Mouse (Mus musculus) limb, embryonic 13.5 days (tissue): ENCODE data around the gene Rgs9. TPM values are rescaled to one million over a fixed set of nuclear protein-coding genes. Genes with fewer than 3 reads are reported as not detected.
"Not testable (repeated sequence)": the region's sequence is repeated elsewhere in the genome, so short reads cannot be mapped to it uniquely, and the experiment has no call there.

Source experiments
- ATAC-seq: fragments of 200-750 bp; cut with Nextera tagmentation; 2 replicates; pipeline ENCODE4 v1.8.0; 2017; ENCODE audit warnings: low read depth, moderate number of reproducible peaks, moderate TSS enrichment; ENCODE audit not compliant: low FRiP score
- H3K27ac ChIP-seq: fragments of 300-500 bp; sonication (generic); 2 replicates; pipeline ENCODE4 v1.5.1; 2015; ENCODE audit warnings: inconsistent platforms, mild to moderate bottlenecking, moderate library complexity
- H3K27me3 ChIP-seq: fragments of 300-500 bp; sonication (generic); 2 replicates; pipeline ENCODE4 v1.6.1; 2015; ENCODE audit warnings: mild to moderate bottlenecking, inconsistent platforms
- H3K36me3 ChIP-seq: fragments of 300-500 bp; sonication (generic); 2 replicates; pipeline ENCODE4 v1.6.1; 2015; ENCODE audit warnings: inconsistent platforms, mild to moderate bottlenecking, moderate library complexity
- H3K4me1 ChIP-seq: fragments of 300-500 bp; sonication (generic); 2 replicates; pipeline ENCODE4 v1.6.1; 2015; ENCODE audit warnings: inconsistent platforms
- H3K4me2 ChIP-seq: fragments of 300-500 bp; sonication (generic); replicated peaks from 2 replicates; pipeline ENCODE4 v1.6.1; 2015; ENCODE audit warnings: inconsistent platforms, mild to moderate bottlenecking, moderate library complexity
- H3K4me3 ChIP-seq: fragments of 300-500 bp; sonication (generic); 2 replicates; pipeline ENCODE4 v1.5.1; 2015; ENCODE audit warnings: moderate library complexity, mild to moderate bottlenecking, inconsistent platforms
- H3K9ac ChIP-seq: fragments of 300-500 bp; sonication (generic); 2 replicates; pipeline ENCODE4 v1.6.1; 2015; ENCODE audit warnings: mild to moderate bottlenecking, inconsistent platforms
- H3K9me3 ChIP-seq: fragments of 300-500 bp; sonication (generic); 2 replicates; pipeline ENCODE4 v1.6.1; 2016; ENCODE audit warnings: inconsistent platforms
- WGBS: fragments of 180-500 bp; shearing (Covaris S2); methylation state at CpG from one replicate; pipeline ENCODE4 v1.1.7; 2015; 5-methylcytosine and 5-hydroxymethylcytosine counted together
- polyA plus RNA-seq: library from polyadenylated mRNA; unstranded; fragments of >200 nt; fragmentation: Nextera tagmentation; extraction: Ambion mirVana; gene quantifications from 2 replicates; pipeline ENCODE4 v1.2.1, GENCODE M21; 2015

Gene Rgs9
- 4.9 TPM in 2 replicates for polyA plus RNA-seq

DNA sequence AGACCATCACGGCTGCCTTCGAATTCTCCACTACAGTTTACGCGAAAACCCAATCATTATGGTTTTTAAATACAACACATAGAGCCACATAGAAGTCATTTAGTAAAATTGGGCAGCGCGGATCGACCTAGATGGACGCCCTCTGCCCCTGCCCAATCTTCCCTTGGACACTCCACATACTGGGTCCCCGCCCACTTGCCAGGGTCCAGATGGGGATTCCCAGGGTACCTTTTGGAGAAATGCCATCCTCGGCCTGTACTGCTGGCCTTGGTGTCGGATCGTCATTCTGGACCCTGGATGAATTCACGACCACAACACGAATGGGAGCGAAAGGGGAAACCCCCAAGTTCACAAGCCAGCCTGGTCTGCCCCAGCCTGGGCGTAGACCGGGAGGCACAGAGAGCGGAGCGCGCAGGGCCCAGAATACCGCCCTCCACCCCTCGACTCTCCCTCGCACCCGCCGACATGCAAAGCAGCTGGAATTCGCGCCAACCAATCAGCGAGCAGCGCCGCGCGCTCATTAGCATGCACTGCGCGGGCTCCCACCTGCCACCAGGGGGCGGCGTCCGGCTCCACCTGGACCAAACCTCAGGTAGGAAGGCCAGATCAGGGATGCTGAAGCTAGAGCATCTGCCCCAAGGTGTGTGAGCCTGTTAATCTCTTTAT, at the start of gene Rgs9:
Gene Rgs9, minus strand, starts transcription at position 420 of the 666 bp plus-strand sequence.
- Histone ChIP-seq H3K4me2 (peak within 1 kb of the TSS; percentile 79), H3K9ac (peak within 1 kb of the TSS; percentile 55), H3K36me3 (no peaks in the 10 kb centered on the region), H3K9me3 (no peaks in the 10 kb centered on the region), H3K27ac (no peak within 1 kb of the TSS), H3K4me3 (peak within 1 kb of the TSS; percentile 51), H3K4me1 (peaks cover 13% of the 10 kb centered on the region), H3K27me3 (peaks cover 11% of the 10 kb centered on the region; the same call in 1 of the 2 replicates)
- peak; percentile 95 for ATAC-seq
- 3% methylated on average over 37 of the region's 37 CpGs for WGBS

DNA sequence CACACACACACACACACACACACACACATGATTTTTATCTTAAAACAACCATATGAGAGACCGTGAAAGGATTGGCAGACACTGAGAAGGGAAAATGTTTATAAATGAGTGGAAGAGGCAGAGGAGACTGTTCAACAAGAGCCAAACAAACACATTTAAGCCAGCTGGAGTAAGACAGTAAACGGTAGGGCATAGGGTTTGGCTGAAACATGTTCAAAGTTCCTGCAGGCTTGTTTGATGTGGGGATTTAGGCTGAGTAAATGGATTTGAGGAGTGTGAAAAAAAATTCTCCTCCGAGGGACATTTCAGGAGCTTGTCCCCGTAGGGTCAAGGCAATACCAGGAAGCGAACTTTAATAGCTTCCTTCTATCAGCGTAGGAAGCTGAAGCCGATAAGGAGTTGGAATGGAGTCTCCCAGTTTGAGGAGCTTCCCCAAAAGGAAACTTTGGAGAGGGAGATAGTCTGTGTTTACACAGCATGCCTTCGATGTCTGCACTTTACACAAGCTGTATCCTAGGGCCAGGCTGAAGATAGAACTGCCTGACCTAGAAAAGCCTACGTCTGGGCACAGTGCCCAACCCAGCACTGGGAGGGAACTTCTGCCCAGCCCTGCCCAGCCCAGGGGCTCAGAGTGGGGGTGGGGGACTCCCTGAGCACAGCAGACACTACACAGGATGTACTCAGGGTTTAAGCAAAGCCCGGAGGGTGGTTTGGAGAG, 49.5 kb upstream of the Rgs9 start:
- Histone ChIP-seq H3K4me3 (no peak overlapping the region), H3K9me3 (no peaks in the 10 kb centered on the region), H3K4me2 (no peak overlapping the region; the same call in 1 of the 2 replicates), H3K4me1 (peaks cover 18% of the 10 kb centered on the region), H3K27ac (no peak overlapping the region), H3K9ac (no peak overlapping the region), H3K27me3 (no peaks in the 10 kb centered on the region), H3K36me3 (no peaks in the 10 kb centered on the region)
- 64% methylated on average over 10 of the region's 10 CpGs for WGBS
- ATAC-seq = peak; percentile 32; the same call in 1 of the 2 replicates

DNA sequence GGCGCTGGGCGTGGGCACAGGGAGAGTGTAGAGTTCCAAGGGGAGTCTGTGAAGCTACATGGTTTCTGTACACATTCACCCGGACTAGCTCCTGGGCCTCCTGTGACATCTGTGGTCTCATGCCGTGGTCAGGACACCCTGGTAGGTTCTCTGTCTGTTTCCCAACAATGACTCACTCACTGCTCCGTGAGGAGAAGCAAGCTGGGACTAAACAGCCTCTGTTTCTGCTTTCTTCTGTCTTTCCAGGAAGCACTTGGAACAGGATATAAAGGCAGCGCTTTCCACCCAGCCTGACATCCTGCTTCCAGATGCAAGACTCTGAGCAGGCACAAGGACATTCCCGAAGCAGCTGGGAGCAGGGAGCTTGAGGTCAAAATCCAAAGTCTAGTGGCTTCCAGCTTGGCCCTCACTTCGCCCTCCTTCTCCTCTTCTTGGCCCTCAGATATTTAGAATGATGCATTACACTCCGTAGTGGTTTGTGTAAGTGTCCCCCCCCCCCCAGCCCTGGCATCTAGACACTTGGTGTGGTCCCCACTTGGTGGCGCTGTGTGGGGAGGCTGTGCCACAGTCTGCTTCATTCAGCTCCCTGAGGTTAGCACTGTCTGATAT, 46.2 kb upstream of the Rgs9 start:
- 39% methylated on average over 10 of the region's 10 CpGs for WGBS
- H3K9ac ChIP-seq = no peak overlapping the region
- H3K4me2 ChIP-seq = 0 out of 2 replicates have a peak overlapping the region, but pooled peaks have one; percentile 17
- H3K36me3 ChIP-seq = no peaks in the 10 kb centered on the region
- no peaks in the 10 kb centered on the region for H3K9me3 ChIP-seq
- H3K4me3 ChIP-seq = no peak overlapping the region
- ATAC-seq = no peak
- no peaks in the 10 kb centered on the region for H3K27me3 ChIP-seq
- H3K4me1 ChIP-seq = peaks cover 18% of the 10 kb centered on the region
- H3K27ac ChIP-seq = no peak overlapping the region

DNA sequence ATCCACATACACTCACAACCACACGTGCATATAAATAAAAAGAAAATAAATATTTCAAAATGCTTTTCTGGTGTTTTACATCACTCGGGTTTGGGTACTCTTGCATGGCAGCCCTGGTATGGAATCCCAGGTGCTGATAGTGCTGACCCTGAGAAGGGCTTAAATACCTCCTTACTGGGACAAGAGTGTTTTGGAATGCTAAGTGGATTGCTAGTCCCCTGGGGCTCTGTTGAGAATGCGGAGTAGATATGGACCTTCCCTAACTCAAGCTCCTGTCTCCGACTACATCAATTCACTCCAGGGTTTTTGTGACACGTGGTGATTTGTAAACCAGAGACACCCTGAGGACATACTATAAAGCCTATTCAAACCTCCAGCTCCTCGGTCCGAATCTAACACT, 45.6 kb upstream of the Rgs9 start:
- no peak for ATAC-seq
- no peak overlapping the region for H3K4me3 ChIP-seq
- H3K27ac ChIP-seq = no peak overlapping the region
- no peaks in the 10 kb centered on the region for H3K36me3 ChIP-seq
- H3K9ac ChIP-seq = no peak overlapping the region
- H3K9me3 ChIP-seq = no peaks in the 10 kb centered on the region
- WGBS = 42% methylated on average over 7 of the region's 7 CpGs
- no peak overlapping the region for H3K4me2 ChIP-seq
- no peaks in the 10 kb centered on the region for H3K27me3 ChIP-seq
- peaks cover 18% of the 10 kb centered on the region for H3K4me1 ChIP-seq

DNA sequence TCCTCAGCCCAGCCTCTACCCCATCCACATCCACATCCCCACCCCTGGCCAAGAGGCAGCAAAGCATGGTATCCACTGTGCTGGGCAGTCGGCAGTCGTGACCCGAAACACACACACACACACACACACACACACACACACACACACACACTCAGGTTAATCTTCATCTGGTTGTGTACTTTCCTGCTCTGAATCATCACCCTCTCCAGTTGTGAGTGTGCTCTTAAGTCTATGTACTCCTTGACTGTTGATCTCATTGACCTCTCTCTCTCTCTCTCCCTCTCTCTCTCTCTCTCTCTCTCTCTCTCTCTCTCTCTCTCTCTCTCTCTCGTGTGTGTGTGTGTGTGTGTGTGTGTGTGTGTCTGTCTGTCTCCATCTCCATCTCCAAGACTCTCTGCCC, 44.7 kb upstream of the Rgs9 start:
- ATAC-seq, H3K36me3 ChIP-seq, H3K4me3 ChIP-seq, H3K4me2 ChIP-seq, H3K9ac ChIP-seq, H3K27me3 ChIP-seq, H3K9me3 ChIP-seq, H3K27ac ChIP-seq: not testable (repeated sequence)
- WGBS = 88% methylated on average over 3 of the region's 4 CpGs
- peaks cover 13% of the 10 kb centered on the region for H3K4me1 ChIP-seq

DNA sequence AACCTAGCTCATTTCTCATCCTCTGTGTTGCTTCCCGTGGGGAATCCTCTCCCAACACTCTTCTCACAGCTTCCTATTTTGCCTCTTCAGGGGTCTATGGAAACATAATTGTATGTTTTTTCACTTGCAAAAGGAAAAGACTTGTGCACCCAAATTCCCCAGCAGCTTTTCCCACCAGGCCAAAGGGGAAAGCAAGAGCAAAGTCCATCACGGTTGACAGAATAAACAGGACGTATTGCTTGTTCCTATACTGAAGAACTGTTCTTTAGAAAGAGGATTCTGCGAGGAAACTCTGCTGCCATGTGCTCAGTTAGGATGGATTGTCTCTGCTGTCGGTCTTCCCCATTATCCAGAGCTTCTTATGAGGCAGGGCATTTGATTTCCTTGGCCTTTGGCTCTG, 42.6 kb upstream of the Rgs9 start:
- H3K4me3 ChIP-seq = no peak overlapping the region
- 82% methylated on average over 5 of the region's 5 CpGs for WGBS
- H3K9me3 ChIP-seq = no peaks in the 10 kb centered on the region
- 0 out of 2 replicates have a peak, but pooled peaks cover 6% of the 10 kb centered on the region for H3K4me1 ChIP-seq
- H3K4me2 ChIP-seq = no peak overlapping the region
- H3K36me3 ChIP-seq = no peaks in the 10 kb centered on the region
- no peak overlapping the region for H3K9ac ChIP-seq
- H3K27me3 ChIP-seq = no peaks in the 10 kb centered on the region
- no peak overlapping the region for H3K27ac ChIP-seq
- ATAC-seq = no peak

DNA sequence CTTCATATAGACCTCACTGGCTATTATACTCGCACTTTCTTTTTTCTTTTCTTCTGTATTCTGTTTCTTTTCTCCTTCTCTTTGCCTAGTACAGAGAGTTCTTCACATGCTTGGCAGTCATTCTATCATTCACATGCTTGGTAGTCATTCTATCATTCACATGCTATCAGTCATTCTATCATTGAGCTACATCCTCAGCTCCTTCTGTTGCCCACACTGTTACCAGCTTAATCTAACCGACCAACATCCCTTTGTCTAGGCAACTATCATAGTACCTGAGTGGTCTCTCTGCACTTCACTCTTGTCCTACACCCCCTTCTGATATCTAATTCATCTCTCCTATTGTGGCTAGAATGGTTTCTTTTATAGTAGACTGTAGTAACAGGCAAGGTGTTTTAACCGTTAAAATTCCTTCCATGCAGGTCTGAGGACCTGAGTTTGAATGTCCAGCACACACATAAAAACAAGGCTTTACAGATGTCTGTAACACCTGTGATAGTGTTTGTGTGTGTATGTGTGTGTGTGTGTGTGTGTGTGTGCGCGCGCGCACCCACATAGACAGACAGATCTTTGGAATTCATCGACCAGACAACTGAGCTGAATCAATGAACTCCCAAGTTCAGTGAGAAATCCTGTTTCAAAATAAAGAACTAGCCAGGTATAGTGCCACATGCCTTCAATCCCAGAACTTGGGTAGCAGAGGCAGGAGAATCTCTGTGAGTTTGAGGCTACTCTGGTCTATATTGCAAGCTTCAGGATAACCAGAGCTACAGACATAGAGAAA, 41.4 kb upstream of the Rgs9 start:
- ATAC-seq = no peak
- no peak overlapping the region for H3K9ac ChIP-seq
- no peaks in the 10 kb centered on the region for H3K36me3 ChIP-seq
- no peaks in the 10 kb centered on the region for H3K27me3 ChIP-seq
- no peak overlapping the region for H3K4me3 ChIP-seq
- 0 out of 2 replicates have a peak, but pooled peaks cover 6% of the 10 kb centered on the region for H3K4me1 ChIP-seq
- no peak overlapping the region for H3K27ac ChIP-seq
- WGBS = 95% methylated on average over 8 of the region's 8 CpGs
- no peak overlapping the region for H3K4me2 ChIP-seq
- no peaks in the 10 kb centered on the region for H3K9me3 ChIP-seq

DNA sequence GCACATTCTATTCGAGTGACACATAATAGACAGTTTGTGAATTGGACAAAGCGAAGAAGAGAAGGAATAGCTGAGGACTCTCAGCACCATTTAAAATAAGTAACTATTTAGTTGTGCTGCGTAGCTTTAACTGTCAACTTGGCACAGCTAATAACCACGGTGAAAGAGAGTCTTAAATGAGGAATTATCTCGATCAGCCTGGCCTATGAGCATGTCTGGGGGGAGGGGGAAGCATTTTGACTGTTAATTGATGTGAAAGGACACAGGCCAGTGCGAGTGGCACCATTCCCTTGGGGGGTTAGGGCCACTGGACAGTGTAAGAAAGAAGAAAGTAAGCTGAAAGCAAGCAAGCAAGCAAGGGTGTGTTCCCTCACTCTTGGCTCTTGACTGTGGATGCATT, 38.0 kb upstream of the Rgs9 start:
- Histone ChIP-seq H3K4me1 (peaks cover 13% of the 10 kb centered on the region; the same call in 1 of the 2 replicates), H3K4me2 (no peak overlapping the region), H3K9me3 (no peaks in the 10 kb centered on the region), H3K36me3 (no peaks in the 10 kb centered on the region), H3K9ac (no peak overlapping the region), H3K4me3 (no peak overlapping the region), H3K27ac (no peak overlapping the region), H3K27me3 (no peaks in the 10 kb centered on the region)
- no peak for ATAC-seq
- 58% methylated on average over 6 of the region's 6 CpGs for WGBS

DNA sequence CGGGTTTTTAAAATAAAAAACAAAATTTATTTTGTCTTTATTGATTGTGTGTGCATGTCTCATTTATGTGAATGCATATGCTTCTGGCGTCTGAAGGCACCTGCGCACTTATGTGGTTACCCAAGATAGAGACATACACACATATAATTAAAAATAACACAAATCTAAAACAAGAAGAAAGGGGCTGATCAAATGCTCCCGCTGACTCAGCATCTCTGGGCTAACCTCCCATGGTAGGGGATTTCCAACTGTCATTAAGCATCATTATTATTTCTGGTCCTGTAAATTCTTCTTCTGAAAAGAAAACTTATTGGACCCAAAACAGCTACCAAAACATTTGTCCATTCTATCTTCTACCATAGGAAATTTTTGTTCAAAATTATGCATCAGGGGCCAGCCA, 36.8 kb upstream of the Rgs9 start:
- no peak overlapping the region for H3K27ac ChIP-seq
- no peaks in the 10 kb centered on the region for H3K36me3 ChIP-seq
- H3K4me2 ChIP-seq = no peak overlapping the region
- no peaks in the 10 kb centered on the region for H3K9me3 ChIP-seq
- WGBS = 90% methylated on average over 4 of the region's 4 CpGs
- H3K4me1 ChIP-seq = peaks cover 13% of the 10 kb centered on the region; the same call in 1 of the 2 replicates
- no peak overlapping the region for H3K9ac ChIP-seq
- no peak overlapping the region for H3K4me3 ChIP-seq
- ATAC-seq = no peak
- no peaks in the 10 kb centered on the region for H3K27me3 ChIP-seq

DNA sequence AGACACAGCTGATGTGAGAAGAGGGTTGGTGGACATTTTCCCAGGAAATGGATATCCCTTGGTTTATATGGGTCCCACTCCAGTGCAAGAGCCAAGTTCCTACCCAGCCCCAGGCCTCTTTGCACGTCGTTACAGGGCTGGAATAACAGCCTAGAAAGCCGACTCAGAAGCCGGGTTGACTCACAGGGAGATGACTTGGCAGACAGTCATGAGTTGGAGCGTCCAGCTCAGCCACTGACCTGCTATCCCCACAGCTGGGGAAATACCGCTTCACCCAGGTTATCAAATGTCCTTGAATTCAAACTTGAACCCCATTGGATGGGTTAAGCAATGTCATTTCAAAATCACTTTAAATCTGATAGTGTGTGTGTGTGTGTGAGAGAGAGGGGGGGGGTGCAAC, 34.8 kb upstream of the Rgs9 start:
- WGBS = 49% methylated on average over 6 of the region's 6 CpGs
- no peak for ATAC-seq
- H3K4me2 ChIP-seq = no peak overlapping the region
- no peaks in the 10 kb centered on the region for H3K27me3 ChIP-seq
- no peak overlapping the region for H3K4me3 ChIP-seq
- peaks cover 25% of the 10 kb centered on the region for H3K4me1 ChIP-seq
- H3K9me3 ChIP-seq = no peaks in the 10 kb centered on the region
- no peaks in the 10 kb centered on the region for H3K36me3 ChIP-seq
- no peak overlapping the region for H3K9ac ChIP-seq
- H3K27ac ChIP-seq = no peak overlapping the region

DNA sequence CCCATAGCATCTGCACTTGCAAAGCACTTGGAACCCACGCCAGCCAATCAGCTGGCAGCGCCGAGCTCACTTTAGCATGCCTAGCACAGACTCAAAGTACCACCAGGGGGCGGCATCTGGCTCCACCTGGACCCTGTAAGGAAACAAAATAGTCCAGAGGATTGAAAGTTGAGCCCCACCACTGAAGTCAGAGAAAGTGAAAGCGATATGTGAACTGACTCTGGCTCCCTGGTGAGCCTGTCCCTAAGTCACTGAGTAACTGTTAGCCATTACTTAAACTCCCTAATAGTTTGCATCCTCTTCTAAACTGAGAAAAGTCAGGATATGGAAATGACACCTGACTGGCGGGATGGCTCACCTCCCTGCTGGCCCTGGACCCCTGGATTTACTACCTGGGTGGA, 33.5 kb upstream of the Rgs9 start:
- Histone ChIP-seq H3K4me1 (peaks cover 33% of the 10 kb centered on the region), H3K4me3 (peak overlapping the region; percentile 36), H3K27ac (no peak overlapping the region), H3K9ac (no peak overlapping the region), H3K4me2 (peak overlapping the region; percentile 64), H3K9me3 (no peaks in the 10 kb centered on the region), H3K27me3 (no peaks in the 10 kb centered on the region), H3K36me3 (no peaks in the 10 kb centered on the region)
- WGBS = 8% methylated on average over 6 of the region's 6 CpGs
- peak; percentile 91 for ATAC-seq
